Mouse (Mus musculus) limb, embryonic 14.5 days (tissue): Measurements from ENCODE around the gene Sema3c. TPM values are rescaled to one million over a fixed set of nuclear protein-coding genes. Genes with fewer than 3 reads are reported as not detected.

Experiments used
- ATAC-seq: fragments of 200-750 bp; cut with Nextera tagmentation; 2 replicates; pipeline ENCODE4 v1.8.0; 2017; ENCODE audit warnings: low read depth, moderate number of reproducible peaks, moderate TSS enrichment; ENCODE audit not compliant: low FRiP score
- DNase-seq: peaks from one replicate; pipeline ENCODE4 v3.0.0-alpha.2; 2015; ENCODE audit warnings: low spot score
- H3K27ac ChIP-seq: fragments of 300-500 bp; sonication (generic); replicated peaks from 2 replicates; pipeline ENCODE4 v1.5.1; 2014; ENCODE audit warnings: low read depth, mild to moderate bottlenecking, low read length, moderate library complexity, mixed read lengths
- H3K27me3 ChIP-seq: fragments of 300-500 bp; sonication (generic); 2 replicates; pipeline ENCODE4 v1.6.1; 2014; ENCODE audit warnings: low read length, mixed read lengths; ENCODE audit not compliant: control insufficient read depth, insufficient read depth
- H3K36me3 ChIP-seq: fragments of 300-500 bp; sonication (generic); 2 replicates; pipeline ENCODE4 v1.6.1; 2014; ENCODE audit warnings: mild to moderate bottlenecking, low read length, moderate library complexity, mixed read lengths; ENCODE audit not compliant: control insufficient read depth, insufficient read depth
- H3K4me1 ChIP-seq: fragments of 300-500 bp; sonication (generic); 2 replicates; pipeline ENCODE4 v1.6.1; 2014; ENCODE audit warnings: antibody characterized with exemption, low read length, mixed read lengths; ENCODE audit not compliant: control insufficient read depth, insufficient read depth
- H3K4me2 ChIP-seq: fragments of 300-500 bp; sonication (generic); replicated peaks from 2 replicates; pipeline ENCODE4 v1.6.1; 2014; ENCODE audit warnings: low read depth, mild to moderate bottlenecking, low read length, moderate library complexity; ENCODE audit not compliant: severe bottlenecking
- H3K4me3 ChIP-seq: fragments of 300-500 bp; sonication (generic); replicated peaks from 2 replicates; pipeline ENCODE4 v1.5.1; 2014; ENCODE audit warnings: low read length
- H3K9ac ChIP-seq: fragments of 300-500 bp; sonication (generic); 2 replicates; pipeline ENCODE4 v1.6.1; 2014; ENCODE audit warnings: mild to moderate bottlenecking, low read depth, low read length, moderate library complexity; ENCODE audit not compliant: severe bottlenecking
- H3K9me3 ChIP-seq: fragments of 300-500 bp; sonication (generic); 2 replicates; pipeline ENCODE4 v1.6.1; 2016; ENCODE audit warnings: low read length; ENCODE audit not compliant: control insufficient read depth
- POLR2A ChIP-seq: fragments of 200-500 bp; IDR thresholded peaks from 2 replicates; pipeline ENCODE4 v1.8.0; 2012; ENCODE audit warnings: inconsistent platforms, mild to moderate bottlenecking, moderate library complexity, borderline replicate concordance; ENCODE audit not compliant: insufficient read depth, insufficient read length; ENCODE audit errors: extremely low read depth
- WGBS: fragments of 180-500 bp; shearing (Covaris S2); extraction: QIAGEN DNeasy Blood & Tissue Kit; methylation state at CpG from one replicate; pipeline ENCODE4 v1.1.7; 2014; 5-methylcytosine and 5-hydroxymethylcytosine counted together
- polyA plus RNA-seq, 2 experiments: library from polyadenylated mRNA; depleted of rRNA in 1 of 2; stranded (reverse) in 1 of 2; unstranded in 1 of 2; fragments of >200 nt; fragmentation: Nextera tagmentation in 1 of 2; extraction: Ambion mirVana in 1 of 2; gene quantifications; 2 replicates each; pipeline versions ENCODE4 v1.2.1 to v1.2.3; 2012 to 2014

The Sema3c gene
- polyA plus RNA-seq, 2 experiments, result 29.5 to 71.5 TPM

DNA sequence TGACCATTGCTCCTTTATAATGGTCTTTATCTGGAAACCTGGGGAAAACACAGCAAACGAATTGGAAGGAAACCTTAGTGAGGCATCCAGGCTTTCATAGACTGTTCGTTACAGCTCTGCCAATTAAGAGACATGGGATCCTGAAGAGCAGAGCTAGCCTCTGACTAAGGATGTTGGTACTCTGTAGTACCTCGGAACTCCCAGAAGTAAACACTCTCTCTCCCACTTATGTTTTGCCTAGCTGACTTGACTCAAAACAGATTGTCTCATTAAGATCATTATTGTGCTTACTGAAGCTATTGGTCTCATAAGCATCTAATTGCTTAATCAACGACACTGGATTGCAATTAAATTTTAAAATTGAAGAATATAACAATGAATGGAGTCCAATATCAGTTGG is 138.3 kb downstream of the Sema3c start:
- no peaks in the 10 kb centered on the region for H3K9me3 ChIP-seq

DNA sequence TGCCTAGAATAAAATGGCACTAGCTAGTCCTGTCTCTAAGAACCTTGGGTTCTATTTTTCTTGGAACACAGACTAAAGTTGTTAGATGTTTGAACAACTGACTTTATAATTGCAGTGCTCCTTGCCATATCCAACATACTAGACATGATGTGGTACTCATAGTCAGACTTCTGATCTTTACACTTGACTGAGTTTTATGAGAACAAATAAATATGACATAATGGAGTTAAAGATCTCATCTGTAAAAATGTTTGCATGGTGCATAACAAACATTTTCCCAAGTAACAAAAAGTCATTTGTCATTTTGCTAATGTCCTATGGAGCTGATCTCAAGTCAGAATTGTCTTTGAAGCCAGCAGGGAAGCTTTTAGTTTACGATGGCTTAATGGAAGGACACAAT is 141.1 kb downstream of the Sema3c start:
- Histone ChIP-seq H3K9ac (no peak overlapping the region), H3K27me3 (no peaks in the 10 kb centered on the region), H3K27ac (no peak overlapping the region), H3K4me3 (no peak overlapping the region), H3K36me3 (peaks cover 6% of the 10 kb centered on the region), H3K4me1 (0 out of 2 replicates have a peak, but pooled peaks cover 3% of the 10 kb centered on the region), H3K4me2 (no peak overlapping the region), H3K9me3 (no peaks in the 10 kb centered on the region)
- DNase-seq (no peak), ATAC-seq (no peak)
- WGBS, result 63% methylated on average over 1 of the region's 1 CpGs
- no peak for TF ChIP-seq POLR2A

More for the DNA sequence above, 138.3 kb downstream of the Sema3c start:
- DNase-seq (no peak), ATAC-seq (no peak)
- Histone ChIP-seq H3K4me3 (no peak overlapping the region), H3K4me2 (no peak overlapping the region), H3K27me3 (no peaks in the 10 kb centered on the region), H3K9ac (no peak overlapping the region), H3K27ac (no peak overlapping the region), H3K36me3 (0 out of 2 replicates have a peak, but pooled peaks cover 3% of the 10 kb centered on the region), H3K4me1 (0 out of 2 replicates have a peak, but pooled peaks cover 3% of the 10 kb centered on the region)
- no peak for TF ChIP-seq POLR2A
- WGBS, result 43% methylated on average over 4 of the region's 4 CpGs

DNA sequence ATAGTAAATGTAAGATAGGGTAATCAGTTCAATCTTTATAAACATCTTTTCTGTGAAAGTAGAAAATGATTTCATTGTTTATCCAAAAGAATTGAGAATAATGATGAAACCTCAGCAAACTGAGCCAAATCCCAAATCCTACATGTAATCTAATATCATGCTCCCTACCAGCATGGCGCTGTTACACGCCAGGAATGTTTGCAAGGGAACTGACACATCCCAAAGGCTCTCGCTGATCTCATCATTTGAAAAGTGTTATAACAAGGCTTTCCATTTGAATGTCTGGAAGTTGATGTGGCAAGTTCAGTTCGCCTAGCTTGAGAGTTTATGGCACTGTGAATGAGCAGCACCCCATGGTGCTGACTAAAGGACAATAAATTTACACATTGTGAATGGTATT is 145.9 kb downstream of the Sema3c start:
- DNase-seq (no peak), ATAC-seq (no peak)
- H3K27me3 ChIP-seq, result no peaks in the 10 kb centered on the region
- H3K4me3 ChIP-seq, result no peak overlapping the region
- no peak overlapping the region for H3K9ac ChIP-seq
- TF ChIP-seq POLR2A, result no peak
- WGBS, result 69% methylated on average over 4 of the region's 4 CpGs
- peaks cover 9% of the 10 kb centered on the region for H3K36me3 ChIP-seq
- 0 out of 2 replicates have a peak, but pooled peaks cover 3% of the 10 kb centered on the region for H3K4me1 ChIP-seq
- no peak overlapping the region for H3K27ac ChIP-seq
- no peak overlapping the region for H3K4me2 ChIP-seq
- H3K9me3 ChIP-seq, result no peaks in the 10 kb centered on the region

DNA sequence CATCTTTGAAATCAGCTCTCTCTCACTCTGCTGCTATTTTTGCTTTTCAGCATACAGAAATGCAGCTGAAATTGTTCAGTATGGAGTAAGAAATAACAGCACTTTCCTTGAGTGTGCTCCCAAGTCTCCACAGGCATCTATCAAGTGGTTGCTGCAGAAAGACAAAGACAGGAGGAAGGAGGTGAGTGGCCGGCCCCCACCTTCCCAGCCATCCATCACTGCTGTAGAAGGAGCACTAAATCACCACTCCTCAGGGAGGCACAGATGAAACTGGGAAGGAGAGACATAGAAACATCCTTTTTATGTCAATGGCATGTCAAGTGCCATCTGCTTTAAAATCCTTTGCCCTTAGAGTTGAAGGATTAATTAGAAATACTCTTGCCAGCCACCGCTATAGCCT is 149.9 kb downstream of the Sema3c start:
- TF ChIP-seq POLR2A, result no peak
- H3K4me2 ChIP-seq, result no peak overlapping the region
- peaks cover 23% of the 10 kb centered on the region for H3K36me3 ChIP-seq
- no peaks in the 10 kb centered on the region for H3K4me1 ChIP-seq
- H3K9me3 ChIP-seq, result no peaks in the 10 kb centered on the region
- H3K9ac ChIP-seq, result no peak overlapping the region
- no peaks in the 10 kb centered on the region for H3K27me3 ChIP-seq
- WGBS, result 35% methylated on average over 2 of the region's 2 CpGs
- DNase-seq (no peak), ATAC-seq (no peak)
- H3K4me3 ChIP-seq, result no peak overlapping the region
- no peak overlapping the region for H3K27ac ChIP-seq

DNA sequence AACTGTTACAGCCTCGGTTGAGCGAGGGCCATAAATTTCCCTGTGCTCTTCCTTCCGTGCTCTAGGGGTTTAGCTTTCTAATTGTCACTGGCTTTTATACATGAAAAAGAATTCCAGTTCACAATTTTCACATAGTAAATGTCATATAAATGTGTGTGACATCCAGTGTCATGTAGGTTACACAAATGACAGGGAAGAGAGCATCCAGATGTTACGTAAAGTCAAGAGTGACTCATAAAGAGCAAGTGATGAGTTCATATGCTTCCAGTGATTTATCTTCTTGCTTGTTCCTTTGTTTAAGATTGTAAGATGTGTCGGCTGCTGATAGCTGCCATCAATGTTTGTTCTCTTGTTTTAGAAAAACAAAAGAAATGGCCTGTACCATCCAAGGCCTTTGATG is 154.0 kb downstream of the Sema3c start:
- DNase-seq (no peak), ATAC-seq (no peak)
- WGBS, result 54% methylated on average over 5 of the region's 5 CpGs
- no peak for TF ChIP-seq POLR2A
- Histone ChIP-seq H3K27me3 (no peaks in the 10 kb centered on the region), H3K4me3 (no peak overlapping the region), H3K9ac (no peak overlapping the region), H3K4me2 (no peak overlapping the region), H3K27ac (no peak overlapping the region), H3K9me3 (no peaks in the 10 kb centered on the region), H3K4me1 (no peaks in the 10 kb centered on the region), H3K36me3 (peaks cover 23% of the 10 kb centered on the region)

DNA sequence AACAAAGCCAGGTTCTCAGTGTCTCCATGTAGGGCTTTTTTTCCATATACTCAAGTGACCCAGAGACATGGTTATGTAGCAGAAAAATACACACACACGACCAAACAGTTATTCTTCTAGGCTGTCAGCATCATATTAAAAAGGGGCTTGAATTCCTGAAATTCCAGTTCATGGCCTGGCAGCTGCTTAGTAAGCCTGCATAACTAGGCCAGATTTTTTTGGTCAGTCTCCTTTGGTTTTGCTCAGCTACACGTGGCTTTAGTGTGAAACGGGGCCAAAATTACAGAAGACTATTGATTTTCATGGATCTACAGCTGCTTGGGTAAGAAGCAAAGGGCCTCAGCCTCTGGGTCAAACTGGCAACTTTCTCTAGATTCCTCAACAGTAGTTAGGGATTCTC is 165.7 kb downstream of the Sema3c start:
- ATAC-seq (peak; percentile 75), DNase-seq (peak; percentile 64)
- 16% methylated on average over 3 of the region's 3 CpGs for WGBS
- H3K9me3 ChIP-seq, result no peaks in the 10 kb centered on the region
- H3K36me3 ChIP-seq, result no peaks in the 10 kb centered on the region
- TF ChIP-seq POLR2A, result no peak
- no peak overlapping the region for H3K4me2 ChIP-seq
- H3K4me3 ChIP-seq, result no peak overlapping the region
- no peak overlapping the region for H3K27ac ChIP-seq
- H3K27me3 ChIP-seq, result no peaks in the 10 kb centered on the region
- no peaks in the 10 kb centered on the region for H3K4me1 ChIP-seq
- H3K9ac ChIP-seq, result no peak overlapping the region
